Mouse (Mus musculus): ENCODE data around the gene Katnal1. TPM values are rescaled to one million over a fixed set of nuclear protein-coding genes. Genes with fewer than 3 reads are reported as not detected.
A peak's percentile ranks its signal among the peaks of the same experiment; 100 is the strongest.

Gene Katnal1
- total and polyA plus RNA-seq, 3 experiments: 2.8 to 7.0 (median 3.2) TPM

DNA sequence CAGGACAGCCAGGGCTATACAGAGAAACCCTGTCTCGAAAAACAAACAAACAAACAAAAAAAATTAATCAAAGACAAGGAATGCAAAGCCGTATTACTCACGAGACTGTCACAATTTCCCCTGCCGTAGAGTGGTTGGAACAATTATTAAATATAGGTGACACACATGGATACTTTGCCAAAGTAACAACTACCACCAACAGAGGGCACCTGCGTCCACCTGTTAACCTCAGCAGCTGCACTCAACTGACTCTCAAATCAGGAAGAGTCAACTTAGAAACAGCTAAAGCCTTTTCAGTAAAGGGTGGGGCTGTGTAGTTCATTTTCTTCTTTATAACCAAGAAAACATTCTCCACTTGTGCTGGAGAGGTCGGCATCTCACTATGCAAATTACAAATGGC is 24.3 kb downstream of the Katnal1 start:
- no peak overlapping the region for H3K4me3 ChIP-seq (replicated peaks in 1 of 3; ENCODE audit: low read depth in 2 of 3, low read length in 2 of 3, poor library complexity in 1 of 3)
- no peak overlapping the region for H3K27ac ChIP-seq (ENCODE audit: insufficient read depth, low read depth)
- dilution Hi-C loops (cut with MboI; ENCODE audit: extremely low pct_ligation_motif_present, extremely low pct_unique_long_range_greater_than_20kb, low sequenced_read_pairs) (no loop called here), in situ Hi-C loops (cut with MboI; ENCODE audit: low pct_ligation_motif_present, low pct_unique_long_range_greater_than_20kb, low sequenced_read_pairs) (no loop called here)
- H3K4me1 ChIP-seq (ENCODE audit: control insufficient read depth in 1 of 2, insufficient read depth in 2 of 2): peaks cover 0 to 36% of the 10 kb centered on the region in 2 experiments; a peak in 2 of 4 replicates
- H3K79me2 ChIP-seq (replicated peaks; ENCODE audit: control insufficient read depth, extremely low read depth, insufficient read depth, poor library complexity, severe bottlenecking): no peaks in the 10 kb centered on the region
- peak; percentile 75 for DNase-seq (ENCODE audit: extremely low read depth)
- peaks cover 9 to 45% of the 10 kb centered on the region in 2 experiments for H3K36me3 ChIP-seq (replicated peaks in 1 of 2; ENCODE audit: control insufficient read depth in 1 of 2, insufficient read depth in 1 of 2, low read length in 1 of 2)
- H3K9me3 ChIP-seq (replicated peaks; ENCODE audit: low read length): no peaks in the 10 kb centered on the region
- H3K4me2 ChIP-seq (ENCODE audit: insufficient read depth, low read depth, poor library complexity, severe bottlenecking): no peak overlapping the region
- H3K27me3 ChIP-seq (replicated peaks): no peaks in the 10 kb centered on the region
- no peak overlapping the region for H3K9ac ChIP-seq (ENCODE audit: insufficient read depth, low read depth)
- peak; percentile 58 for TF ChIP-seq ZC3H11A (IDR thresholded peaks at IDR 0.05; ENCODE audit: low read depth, low read length)
- no peak for TF ChIP-seq KAT2A (IDR thresholded peaks at IDR 0.05; ENCODE audit: insufficient replicate concordance, low read length)
- no peak for TF ChIP-seq ETS1 (conservative IDR thresholded peaks at IDR 0.05; ENCODE audit: low read depth, low read length)
- no peak for TF ChIP-seq MAFK (IDR thresholded peaks at IDR 0.05; ENCODE audit: insufficient replicate concordance, low read length)
- no peak for TF ChIP-seq MXI1 (IDR thresholded peaks at IDR 0.05; ENCODE audit: low read depth, low read length)
- TF ChIP-seq HCFC1 (IDR thresholded peaks at IDR 0.05; ENCODE audit: low read depth, low read length): no peak
- TF ChIP-seq PAX5 (IDR thresholded peaks at IDR 0.05; ENCODE audit: low read length): no peak
- no peak for TF ChIP-seq CHD2 (IDR thresholded peaks at IDR 0.05; ENCODE audit: low read length)
- TF ChIP-seq POLR2AphosphoS2 (IDR thresholded peaks at IDR 0.05; ENCODE audit: low read depth, low read length): no peak
- no peak for TF ChIP-seq NRF1 (IDR thresholded peaks at IDR 0.05; ENCODE audit: low read depth, low read length)
- TF ChIP-seq E2F4 (IDR thresholded peaks at IDR 0.05; ENCODE audit: insufficient replicate concordance, low read depth, low read length): no peak
- TF ChIP-seq TCF12 (IDR thresholded peaks at IDR 0.05; ENCODE audit: low read depth, low read length): no peak
- no peak for TF ChIP-seq ZNF384 (IDR thresholded peaks at IDR 0.05; ENCODE audit: low read depth, low read length)
- no peak for TF ChIP-seq CHD1 (IDR thresholded peaks at IDR 0.05; ENCODE audit: low read depth, low read length)
- peak; percentile 65; the same call in 1 of the 2 replicates for TF ChIP-seq ELF1 (IDR thresholded peaks at IDR 0.05; ENCODE audit: low read depth, low read length)
- no peak for TF ChIP-seq USF2 (conservative IDR thresholded peaks at IDR 0.05; ENCODE audit: low read depth, low read length)
- no peak for TF ChIP-seq JUND (conservative IDR thresholded peaks at IDR 0.05; ENCODE audit: low read depth, low read length)
- TF ChIP-seq SIN3A (IDR thresholded peaks at IDR 0.05; ENCODE audit: low read length): no peak
- TF ChIP-seq NELFE (IDR thresholded peaks at IDR 0.05; ENCODE audit: low read depth, low read length): no peak
- TF ChIP-seq SMC3 (IDR thresholded peaks at IDR 0.05; ENCODE audit: low read depth, low read length): peak; percentile 87
- peak; percentile 14 to 82; a peak in 2 of 4 replicates for TF ChIP-seq CTCF (conservative IDR thresholded peaks at IDR 0.05 in 1 of 2, IDR thresholded peaks at IDR 0.05 in 1 of 2; ENCODE audit: low read depth in 2 of 2, low read length in 2 of 2)
- TF ChIP-seq MYC (IDR thresholded peaks at IDR 0.05; ENCODE audit: low read depth, low read length): no peak
- no peak for TF ChIP-seq POLR2A (IDR thresholded peaks at IDR 0.05; ENCODE audit: low read depth, low read length)
- TF ChIP-seq MEF2A (IDR thresholded peaks at IDR 0.05; ENCODE audit: borderline replicate concordance, low read depth, low read length): no peak
- TF ChIP-seq ZMIZ1 (IDR thresholded peaks at IDR 0.05; ENCODE audit: low read depth, low read length): no peak
- TF ChIP-seq BHLHE40 (IDR thresholded peaks at IDR 0.05; ENCODE audit: low read depth, low read length): peak; percentile 58
- no peak for TF ChIP-seq MAX (IDR thresholded peaks at IDR 0.05; ENCODE audit: low read length)
- no peak for TF ChIP-seq GABPA (IDR thresholded peaks at IDR 0.05; ENCODE audit: insufficient replicate concordance, low read depth, low read length)
- TF ChIP-seq TBP (conservative IDR thresholded peaks at IDR 0.05; ENCODE audit: low read depth, low read length): no peak
- no peak for TF ChIP-seq USF1 (IDR thresholded peaks at IDR 0.05; ENCODE audit: low read depth, low read length)
- no peak for TF ChIP-seq RCOR1 (conservative IDR thresholded peaks at IDR 0.05; ENCODE audit: low read depth, low read length)
- TF ChIP-seq EP300 (IDR thresholded peaks at IDR 0.05; ENCODE audit: low read length): no peak
- no peak for TF ChIP-seq UBTF (IDR thresholded peaks at IDR 0.05; ENCODE audit: low read depth, low read length)
- peak; percentile 87 for TF ChIP-seq RAD21 (IDR thresholded peaks at IDR 0.05; ENCODE audit: low read depth, low read length)
- TF ChIP-seq MAZ (IDR thresholded peaks at IDR 0.05; ENCODE audit: low read depth, low read length): no peak
- TF ChIP-seq ZKSCAN1 (IDR thresholded peaks at IDR 0.05; ENCODE audit: borderline replicate concordance, low read depth, low read length): no peak
- TF ChIP-seq IRF4 (IDR thresholded peaks at IDR 0.05; ENCODE audit: low read depth, low read length): no peak
- no peak for TF ChIP-seq JUN (IDR thresholded peaks at IDR 0.05; ENCODE audit: insufficient read depth, low read depth, low read length)
